Mouse (Mus musculus) c-Kit-negative CD71-positive TER-119-positive erythroid progenitor cells, embryonic 14.5 days (primary cell): ENCODE measurements around the gene Lrrc72.
"Not testable (repeated sequence)": the region's sequence is repeated elsewhere in the genome, so short reads cannot be mapped to it uniquely, and the experiment has no call there.

Source experiments
- DNase-seq: peaks from one replicate; pipeline ENCODE4 v3.0.0-alpha.2; 2013; ENCODE audit warnings: low read depth, low spot score

The Lrrc72 gene

GRCm38 (mm10) chr12:36253298-36253697 is at the start of gene Lrrc72:
Gene Lrrc72 (minus strand): TSS chr12:36253398.
- DNase-seq, result no peak

GRCm38 (mm10) chr12:36302326-36302725 is 49.1 kb upstream of the Lrrc72 start:
- DNase-seq, result no peak

GRCm38 (mm10) chr12:36291346-36291745 is 38.1 kb upstream of the Lrrc72 start:
- no peak for DNase-seq

- DNase-seq, result no peak
Observed at GRCm38 (mm10) chr12:36290465-36290864, 37.3 kb upstream of the Lrrc72 start.

- DNase-seq, result no peak
Observed at GRCm38 (mm10) chr12:36289634-36290033, 36.4 kb upstream of the Lrrc72 start.

- DNase-seq, result no peak
Observed at GRCm38 (mm10) chr12:36274823-36275222, 21.6 kb upstream of the Lrrc72 start.

GRCm38 (mm10) chr12:36267670-36268246 is 14.6 kb upstream of the Lrrc72 start:
- DNase-seq, result no peak

- no peak for DNase-seq
Observed at GRCm38 (mm10) chr12:36262116-36262721, 9.0 kb upstream of the Lrrc72 start.

- DNase-seq, result no peak
Observed at GRCm38 (mm10) chr12:36255413-36255812, 2.2 kb upstream of the Lrrc72 start.

- DNase-seq, result no peak
Observed at GRCm38 (mm10) chr12:36241171-36241570, 12.0 kb downstream of the Lrrc72 start.

- no peak for DNase-seq
Observed at GRCm38 (mm10) chr12:36231386-36231785, 21.8 kb downstream of the Lrrc72 start.

- no peak for DNase-seq
Observed at GRCm38 (mm10) chr12:36224392-36224791, 28.8 kb downstream of the Lrrc72 start.

- no peak for DNase-seq
Observed at GRCm38 (mm10) chr12:36216905-36217304, 36.3 kb downstream of the Lrrc72 start.

GRCm38 (mm10) chr12:36216230-36216629 is 37.0 kb downstream of the Lrrc72 start:
- DNase-seq, result no peak

- DNase-seq, result peak; percentile 3
Observed at GRCm38 (mm10) chr12:36215149-36215480, 38.1 kb downstream of the Lrrc72 start.

- DNase-seq, result no peak
Observed at GRCm38 (mm10) chr12:36214389-36215148, 38.6 kb downstream of the Lrrc72 start.

- DNase-seq, result no peak
Observed at GRCm38 (mm10) chr12:36210096-36210495, 43.1 kb downstream of the Lrrc72 start.

GRCm38 (mm10) chr12:36208456-36208855 is 44.7 kb downstream of the Lrrc72 start:
- DNase-seq, result no peak

GRCm38 (mm10) chr12:36207800-36208148 is 45.4 kb downstream of the Lrrc72 start:
- no peak for DNase-seq

- DNase-seq, result no peak
Observed at GRCm38 (mm10) chr12:36207072-36207799, 46.0 kb downstream of the Lrrc72 start.

GRCm38 (mm10) chr12:36205579-36206119 is 47.5 kb downstream of the Lrrc72 start:
- DNase-seq, result not testable (repeated sequence)

GRCm38 (mm10) chr12:36194976-36195375 is 58.2 kb downstream of the Lrrc72 start:
- no peak for DNase-seq
